Mouse (Mus musculus) MEL (cell line): ENCODE measurements around the gene Zfp661. TPM values are rescaled to one million over a fixed set of nuclear protein-coding genes. Genes with fewer than 3 reads are reported as not detected.

ENCODE experiments used
- DNase-seq: peaks from one replicate; pipeline ENCODE4 v3.0.0; 2011; ENCODE audit warnings: low read depth, low spot score
- H3K27ac ChIP-seq: 2 replicates; pipeline ENCODE4 v1.5.1; 2012; ENCODE audit warnings: low read depth, mild to moderate bottlenecking, control low read depth, low read length, moderate library complexity; ENCODE audit not compliant: control insufficient read depth
- H3K27me3 ChIP-seq, 2 experiments: fragments of 150-350 bp in 1 of 2; sonication (generic) in 1 of 2; 2 replicates each; pipeline ENCODE4 v1.6.1; 2012; ENCODE audit warnings: low read length in 2 of 2, mild to moderate bottlenecking in 2 of 2, improper control_type of control experiment in 1 of 2, moderate library complexity in 1 of 2; ENCODE audit not compliant: insufficient read depth in 2 of 2, control insufficient read depth in 1 of 2
- H3K36me3 ChIP-seq, 2 experiments: 2 replicates each; pipeline ENCODE4 v1.6.1; 2012 to 2014; ENCODE audit warnings: low read length in 2 of 2, improper control_type of control experiment in 1 of 2, inconsistent platforms in 1 of 2, mild to moderate bottlenecking in 1 of 2; ENCODE audit not compliant: insufficient read depth in 2 of 2, control insufficient read depth in 1 of 2
- H3K4me1 ChIP-seq, 2 experiments: fragments of 150-350 bp in 1 of 2; sonication (generic) in 1 of 2; 2 replicates each; pipeline ENCODE4 v1.6.1; 2012; ENCODE audit warnings: low read length in 2 of 2, improper control_type of control experiment in 1 of 2, mild to moderate bottlenecking in 1 of 2; ENCODE audit not compliant: insufficient read depth in 2 of 2, control insufficient read depth in 1 of 2
- H3K4me3 ChIP-seq, 2 experiments: fragments of 150-350 bp in 1 of 2; sonication (generic) in 1 of 2; 2 replicates each; pipeline ENCODE4 v1.5.1; 2012; ENCODE audit warnings: low read depth in 2 of 2, low read length in 2 of 2, mild to moderate bottlenecking in 2 of 2, moderate library complexity in 2 of 2, control low read depth in 1 of 2, improper control_type of control experiment in 1 of 2; ENCODE audit not compliant: control insufficient read depth in 1 of 2, insufficient read depth in 1 of 2
- H3K79me2 ChIP-seq: 2 replicates; pipeline ENCODE4 v1.6.1; 2012; ENCODE audit warnings: mild to moderate bottlenecking, low read length, moderate library complexity; ENCODE audit not compliant: control insufficient read depth, poor library complexity, insufficient read depth
- H3K9ac ChIP-seq: 2 replicates; pipeline ENCODE4 v1.6.1; 2012; ENCODE audit warnings: low read depth, mild to moderate bottlenecking, control low read depth, low read length, moderate library complexity; ENCODE audit not compliant: control insufficient read depth, poor library complexity, severe bottlenecking
- H3K9me3 ChIP-seq: fragments of 150-350 bp; sonication (generic); replicated peaks from 2 replicates; pipeline ENCODE4 v1.6.1; 2012; ENCODE audit warnings: mild to moderate bottlenecking, low read length, improper control_type of control experiment, moderate library complexity; ENCODE audit not compliant: insufficient read depth
- CHD2 ChIP-seq: IDR thresholded peaks from 2 replicates; pipeline ENCODE4 v1.6.1; 2011; ENCODE audit warnings: low read length, improper control_type of control experiment
- CTCF ChIP-seq, 3 experiments: IDR thresholded peaks in 2 of 3; conservative IDR thresholded peaks in 1 of 3; 2 replicates each; pipeline ENCODE4 v1.5.1; 2011 to 2012; ENCODE audit warnings: low read length in 3 of 3, low read depth in 2 of 3, mild to moderate bottlenecking in 2 of 3, improper control_type of control experiment in 1 of 3, inconsistent platforms in 1 of 3, mixed read lengths in 1 of 3, moderate library complexity in 1 of 3; ENCODE audit not compliant: control insufficient read depth in 1 of 3, insufficient read depth in 1 of 3, poor library complexity in 1 of 3, severe bottlenecking in 1 of 3
- GABPA ChIP-seq: IDR thresholded peaks from 2 replicates; pipeline ENCODE4 v1.6.1; 2012; ENCODE audit warnings: low read depth, mild to moderate bottlenecking, inconsistent platforms, low read length, improper control_type of control experiment, moderate library complexity
- HCFC1 ChIP-seq: IDR thresholded peaks from 2 replicates; pipeline ENCODE4 v1.6.1; 2012; ENCODE audit warnings: low read depth, mild to moderate bottlenecking, inconsistent platforms, low read length, improper control_type of control experiment, moderate library complexity
- MAFK ChIP-seq: IDR thresholded peaks from 2 replicates; pipeline ENCODE4 v1.6.1; 2011; ENCODE audit warnings: low read depth, mild to moderate bottlenecking, low read length, improper control_type of control experiment, borderline replicate concordance
- MEF2A ChIP-seq: IDR thresholded peaks from 2 replicates; pipeline ENCODE4 v1.6.1; 2014; ENCODE audit warnings: low read depth, mild to moderate bottlenecking, inconsistent platforms, low read length, improper control_type of control experiment; ENCODE audit not compliant: poor library complexity, insufficient replicate concordance, severe bottlenecking; ENCODE audit errors: extremely low read depth
- MYB ChIP-seq: IDR thresholded peaks from 2 replicates; pipeline ENCODE4 v1.6.1; 2011; ENCODE audit warnings: mild to moderate bottlenecking, low read depth, low read length, improper control_type of control experiment
- NELFE ChIP-seq: IDR thresholded peaks from 2 replicates; pipeline ENCODE4 v1.6.1; 2011; ENCODE audit warnings: low read depth, low read length, improper control_type of control experiment
- TAL1 ChIP-seq: IDR thresholded peaks from 2 replicates; pipeline ENCODE4 v1.6.1; 2012; ENCODE audit warnings: mild to moderate bottlenecking, inconsistent platforms, low read length, moderate library complexity, mixed read lengths
- TBP ChIP-seq: IDR thresholded peaks from 2 replicates; pipeline ENCODE4 v1.8.0; 2011; ENCODE audit warnings: low read depth, low read length, improper control_type of control experiment
- TCF12 ChIP-seq: IDR thresholded peaks from 2 replicates; pipeline ENCODE4 v1.6.1; 2014; ENCODE audit warnings: low read depth, mild to moderate bottlenecking, inconsistent platforms, low read length, improper control_type of control experiment, moderate library complexity
- USF2 ChIP-seq, 2 experiments: IDR thresholded peaks; 2 replicates each; pipeline ENCODE4 v1.6.1; 2011 to 2012; ENCODE audit warnings: improper control_type of control experiment in 2 of 2, low read length in 2 of 2, borderline replicate concordance in 1 of 2, inconsistent platforms in 1 of 2, low read depth in 1 of 2, mild to moderate bottlenecking in 1 of 2; ENCODE audit not compliant: insufficient read depth in 1 of 2
- ZC3H11A ChIP-seq: IDR thresholded peaks from 2 replicates; pipeline ENCODE4 v1.6.1; 2012; ENCODE audit warnings: low read depth, mild to moderate bottlenecking, inconsistent platforms, low read length, improper control_type of control experiment
- ZMIZ1 ChIP-seq: IDR thresholded peaks from 2 replicates; pipeline ENCODE4 v1.6.1; 2012; ENCODE audit warnings: low read depth, mild to moderate bottlenecking, inconsistent platforms, low read length, improper control_type of control experiment, moderate library complexity
- ZNF384 ChIP-seq: IDR thresholded peaks from 2 replicates; pipeline ENCODE4 v1.6.1; 2012; ENCODE audit warnings: low read depth, mild to moderate bottlenecking, inconsistent platforms, low read length, improper control_type of control experiment
- polyA plus RNA-seq, 2 experiments: library from polyadenylated mRNA; stranded (reverse) in 1 of 2; unstranded in 1 of 2; fragments of >175 nt in 1 of 2; fragments of >200 nt in 1 of 2; gene quantifications; 2 replicates each; pipeline versions ENCODE4 v1.2.1 to v1.2.4; 2012; ENCODE audit warnings: low replicate concordance in 2 of 2, low read depth in 1 of 2; ENCODE audit not compliant: insufficient read length in 2 of 2, insufficient read depth in 1 of 2, missing spikeins in 1 of 2
- total RNA-seq: library from RNA; depleted of rRNA; stranded (reverse); fragments of 300-350 nt; gene quantifications from 2 replicates; pipeline ENCODE4 v1.2.3, GENCODE M21; 2012

Zfp661 gene
- total and polyA plus RNA-seq, 3 experiments, result 4.2 to 5.9 TPM; not detected in 1

GRCm38 (mm10) chr2:127532379-127532778 is 54.5 kb downstream of the Zfp661 start:
- Histone ChIP-seq H3K4me3 (no peak overlapping the region), H3K4me1 (no peaks in the 10 kb centered on the region), H3K9ac (no peak overlapping the region), H3K27me3 (no peaks in the 10 kb centered on the region), H3K27ac (no peak overlapping the region), H3K79me2 (no peaks in the 10 kb centered on the region), H3K9me3 (no peaks in the 10 kb centered on the region), H3K36me3 (no peaks in the 10 kb centered on the region)
- DNase-seq, result peak; percentile 57
- TF ChIP-seq CHD2, result no peak
- no peak for TF ChIP-seq MEF2A
- TF ChIP-seq HCFC1, result no peak
- TF ChIP-seq TAL1, result no peak
- no peak for TF ChIP-seq ZMIZ1
- no peak for TF ChIP-seq TCF12
- TF ChIP-seq NELFE, result no peak
- TF ChIP-seq USF2 (IDR thresholded peaks at IDR 0.05; ENCODE audit: borderline replicate concordance in 1 of 2, insufficient read depth in 1 of 2, low read depth in 1 of 2, low read length in 2 of 2), result no peak
- TF ChIP-seq ZNF384, result no peak

- Histone ChIP-seq H3K4me3 (no peak overlapping the region), H3K27me3 (no peaks in the 10 kb centered on the region), H3K79me2 (no peaks in the 10 kb centered on the region), H3K27ac (no peak overlapping the region), H3K9ac (no peak overlapping the region), H3K36me3 (no peaks in the 10 kb centered on the region), H3K4me1 (no peaks in the 10 kb centered on the region), H3K9me3 (no peaks in the 10 kb centered on the region)
- TF ChIP-seq MAFK (no peak), CHD2 (no peak), TBP (no peak), MYB (no peak)
- no peak for DNase-seq
Measured at GRCm38 (mm10) chr2:127531592-127531991, 55.3 kb downstream of the Zfp661 start.

- Histone ChIP-seq H3K36me3 (no peaks in the 10 kb centered on the region), H3K9ac (no peak overlapping the region), H3K27me3 (no peaks in the 10 kb centered on the region), H3K9me3 (no peaks in the 10 kb centered on the region), H3K4me3 (no peak overlapping the region), H3K27ac (no peak overlapping the region)
- TF ChIP-seq MEF2A (no peak), ZC3H11A (no peak), TCF12 (no peak), GABPA (no peak), CTCF (IDR thresholded peaks at IDR 0.05 in 2 of 3, conservative IDR thresholded peaks at IDR 0.05 in 1 of 3; ENCODE audit: control insufficient read depth in 1 of 3, insufficient read depth in 1 of 3, low read depth in 2 of 3, low read length in 3 of 3, poor library complexity in 1 of 3, severe bottlenecking in 1 of 3) (no peak)
- TF ChIP-seq, all 39 proteins: peak for 0
- H3K4me1 ChIP-seq, result no peaks in the 10 kb centered on the region
- DNase-seq, result no peak
- H3K79me2 ChIP-seq, result no peaks in the 10 kb centered on the region
Measured at GRCm38 (mm10) chr2:127530418-127530817, 56.5 kb downstream of the Zfp661 start.
